Mouse (Mus musculus) A20 (cell line): ENCODE results near the gene Mtf2.
A peak's percentile ranks its signal among the peaks of the same experiment; 100 is the strongest.
"Not testable (repeated sequence)": the region's sequence is repeated elsewhere in the genome, so short reads cannot be mapped to it uniquely, and the experiment has no call there.

Source experiments
- DNase-seq: peaks from one replicate; pipeline ENCODE4 v3.0.0-alpha.2; 2011; ENCODE audit warnings: low read depth, low spot score

Mtf2 gene

GRCm38 (mm10) chr5:108082380-108082779 is 16.9 kb downstream of the Mtf2 start:
- peak; percentile 47 for DNase-seq

- DNase-seq, result no peak
These were observed 20.0 kb downstream of the Mtf2 start for GRCm38 (mm10) chr5:108085440-108085839.

- not testable (repeated sequence) for DNase-seq
These were observed 27.3 kb downstream of the Mtf2 start for GRCm38 (mm10) chr5:108092731-108093130.

DNA sequence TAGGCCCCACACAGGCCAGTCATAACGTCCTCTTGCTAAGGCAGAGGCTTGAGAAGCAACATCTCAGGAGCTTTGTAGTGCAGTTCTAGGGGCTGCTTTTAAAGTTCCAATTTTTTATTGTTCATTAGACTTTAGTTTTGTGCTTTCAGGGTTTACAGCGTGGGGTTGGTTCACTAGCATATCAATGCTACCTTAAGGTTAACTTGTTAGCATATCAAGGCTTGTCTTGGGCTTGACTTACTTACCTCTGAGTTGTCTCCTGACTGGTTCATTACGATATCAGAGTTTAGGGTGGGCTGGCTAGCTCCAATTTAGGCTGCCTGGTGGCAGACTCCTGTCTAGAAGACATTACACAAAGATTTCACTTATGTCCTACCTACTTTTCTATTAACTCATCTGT is 32.2 kb downstream of the Mtf2 start:
- DNase-seq, result no peak

GRCm38 (mm10) chr5:108100196-108100595 is 34.7 kb downstream of the Mtf2 start:
- DNase-seq, result no peak

DNA sequence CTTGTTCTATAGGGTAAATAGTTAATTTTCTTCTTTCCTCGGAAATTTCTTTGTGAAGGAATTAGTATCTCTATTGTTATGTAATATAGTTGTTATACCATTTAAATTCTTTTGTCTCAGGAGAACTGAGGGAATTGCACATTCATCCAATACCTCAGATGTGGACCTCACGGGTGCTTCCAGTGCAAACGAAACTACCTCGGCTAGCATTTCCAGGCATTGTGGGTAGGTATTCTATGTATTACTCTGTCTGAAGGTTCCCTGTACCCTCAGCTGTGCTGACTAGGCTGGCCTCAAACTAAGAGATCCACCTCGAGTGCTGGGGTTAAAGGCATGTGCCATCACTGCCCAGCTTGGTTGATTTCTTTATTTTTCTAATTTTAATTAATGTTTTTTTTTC is 38.8 kb downstream of the Mtf2 start:
- DNase-seq, result no peak

- no peak for DNase-seq
These were observed 43.9 kb downstream of the Mtf2 start for GRCm38 (mm10) chr5:108109346-108109745.

DNA sequence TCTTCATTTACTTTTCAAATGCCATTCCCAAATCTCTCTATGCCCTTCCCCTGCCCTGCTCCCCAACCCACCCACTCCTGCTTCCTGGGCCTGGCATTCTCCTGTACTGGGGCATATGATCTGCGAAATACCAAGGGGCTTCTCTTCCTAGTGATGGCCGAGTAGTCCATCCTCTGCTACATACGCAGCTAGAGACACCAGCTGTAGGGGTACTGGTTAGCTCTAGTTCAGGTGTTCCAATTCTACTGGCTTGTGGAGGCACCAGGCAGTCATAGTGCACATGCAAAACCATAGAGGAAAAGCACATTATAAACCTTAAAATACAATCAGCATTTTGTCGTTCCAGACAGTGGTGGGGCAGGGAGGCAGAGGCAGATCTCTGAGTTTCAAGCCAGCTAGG is 52.2 kb downstream of the Mtf2 start:
- DNase-seq, result no peak

- peak; percentile 26 for DNase-seq
These were observed 54.9 kb downstream of the Mtf2 start for GRCm38 (mm10) chr5:108120221-108120900.

DNA sequence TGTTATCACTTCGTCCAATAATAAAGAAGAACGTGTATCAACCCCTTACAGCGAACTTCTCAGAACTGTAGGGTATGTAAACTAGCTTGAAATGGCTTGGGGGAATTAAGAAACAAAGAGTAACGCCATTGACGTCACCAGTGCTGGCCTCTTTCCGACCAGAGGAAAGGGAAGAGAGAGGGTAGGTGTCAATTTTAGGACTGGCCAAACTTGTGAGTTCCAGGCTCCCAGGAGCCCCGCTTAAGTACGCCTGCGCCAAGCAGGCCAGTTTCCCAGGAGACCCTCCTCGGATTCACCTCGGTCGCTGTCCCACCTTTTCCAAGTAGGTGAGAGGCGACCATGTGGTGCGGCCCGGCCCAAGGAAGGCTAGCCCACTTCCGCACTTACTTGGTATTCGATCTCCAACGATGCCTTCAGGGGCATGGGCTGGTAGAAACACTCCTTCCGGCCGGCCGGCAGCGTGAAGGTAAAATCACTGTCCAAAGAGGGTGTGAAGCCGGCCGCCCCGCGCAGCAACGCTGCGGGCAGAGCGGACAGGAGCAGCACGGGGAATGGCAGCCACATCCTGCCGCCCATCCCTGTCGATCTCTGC is 66.5 kb downstream of the Mtf2 start:
- peak; percentile 85 for DNase-seq

DNA sequence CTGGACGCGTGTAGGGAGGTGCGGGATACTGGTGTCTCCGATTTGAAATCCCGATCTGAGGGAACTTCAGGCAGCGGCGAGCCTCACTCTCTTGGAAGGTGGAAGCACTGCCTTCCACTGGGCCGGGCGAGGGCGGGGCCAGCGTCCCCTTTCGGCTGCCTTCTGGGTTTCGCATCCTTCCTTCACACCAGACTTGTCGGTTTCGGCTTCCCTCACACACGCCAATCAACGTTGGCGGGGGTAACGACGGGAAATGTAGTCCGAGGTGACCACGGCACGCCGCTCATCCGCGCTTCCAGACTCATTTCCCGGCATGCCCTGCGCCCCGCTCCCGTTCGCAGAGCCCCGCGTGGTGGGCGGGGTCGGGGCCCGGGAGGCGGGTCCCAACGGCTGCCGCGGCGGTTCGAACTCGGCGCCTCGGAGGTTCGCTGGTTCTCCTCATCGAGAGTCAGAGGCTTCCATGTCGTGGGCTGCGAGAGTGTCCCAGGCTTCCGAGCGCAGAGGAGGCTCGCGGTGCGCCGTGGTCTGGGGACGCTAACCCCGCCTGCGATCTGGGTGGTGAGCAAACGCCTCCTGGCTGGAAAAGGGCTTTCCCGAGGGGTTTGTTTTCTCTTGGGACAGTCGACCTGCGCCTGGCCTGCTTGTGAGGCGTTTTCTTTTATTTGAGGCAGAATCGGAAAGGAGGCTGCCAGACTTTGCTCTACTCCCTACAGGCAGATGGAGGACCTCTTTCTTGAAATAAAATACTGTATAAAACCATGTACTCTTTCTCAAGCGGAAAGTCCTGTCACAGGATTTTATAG is 67.2 kb downstream of the Mtf2 start, which contains the start of the genes Tmed5 and Ccdc18:
Tmed5 (minus strand) TSS at position 180 of the 803 bp plus-strand sequence.
Ccdc18 (plus strand) TSS at position 435 of the 803 bp plus-strand sequence.
- peak; percentile 100 for DNase-seq

- DNase-seq, result no peak
These were observed 87.1 kb downstream of the Mtf2 start for GRCm38 (mm10) chr5:108152592-108152991.
